Mouse (Mus musculus): ENCODE measurements around the gene Mkrn1. TPM values are rescaled to one million over a fixed set of nuclear protein-coding genes. Genes with fewer than 3 reads are reported as not detected.

Mkrn1 gene
- polyA plus RNA-seq (2016; fragmentation: Nextera tagmentation; extraction: Ambion mirVana) = 46.4 and 51.2 TPM in 2 replicates

GRCm38 (mm10) chr6:39419851-39420721 lies at the start of gene Mkrn1:
Gene Mkrn1, minus strand, starts transcription at chr6:39420462.
- Histone ChIP-seq H3K4me3 (peak within 1 kb of the TSS; percentile 85), H3K4me1 (peaks cover 10% of the 10 kb centered on the region; the same call in 1 of the 2 replicates), H3K27me3 (replicated peaks; ENCODE audit: low read depth, poor library complexity, severe bottlenecking) (peaks cover 31% of the 10 kb centered on the region), H3K36me3 (replicated peaks) (no peaks in the 10 kb centered on the region), H3K9me3 (no peaks in the 10 kb centered on the region), H3K27ac (replicated peaks) (peak within 1 kb of the TSS; percentile 91)
- under 1% methylated on average over 82 of the region's 82 CpGs for WGBS
- DNase-seq (ENCODE audit: low spot score) = peak; percentile 87

DNA sequence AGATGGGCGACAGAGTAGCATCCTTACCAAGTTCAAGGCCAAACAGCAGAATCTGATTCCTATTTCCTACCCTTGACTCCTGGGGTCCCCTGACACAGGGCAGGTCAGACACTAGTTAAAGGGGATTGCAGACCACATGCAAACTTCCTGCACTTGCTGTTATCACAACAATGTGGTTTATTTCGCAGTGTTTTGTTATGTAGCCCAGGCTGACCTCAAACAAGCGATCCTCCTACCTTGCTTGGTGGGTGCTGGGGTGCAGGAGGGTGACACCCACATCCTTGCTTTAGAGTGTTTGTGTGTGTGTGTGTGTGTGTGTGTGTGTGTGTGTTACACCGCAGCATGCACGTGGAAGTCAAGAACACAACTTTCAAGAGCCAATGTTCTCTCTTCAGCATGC lies 49.2 kb upstream of the Mkrn1 start:
- DNase-seq (ENCODE audit: low spot score) = no peak
- 89% methylated on average over 5 of the region's 5 CpGs for WGBS
- peaks cover 96% of the 10 kb centered on the region for H3K36me3 ChIP-seq (replicated peaks)
- no peak overlapping the region for H3K27ac ChIP-seq (replicated peaks)
- H3K9me3 ChIP-seq = no peaks in the 10 kb centered on the region
- no peaks in the 10 kb centered on the region for H3K27me3 ChIP-seq (replicated peaks; ENCODE audit: low read depth, poor library complexity, severe bottlenecking)
- no peak overlapping the region for H3K4me3 ChIP-seq
- peaks cover 23% of the 10 kb centered on the region for H3K4me1 ChIP-seq

GRCm38 (mm10) chr6:39462621-39463538 lies 42.6 kb upstream of the Mkrn1 start:
- peak; percentile 81 for DNase-seq (ENCODE audit: low spot score)
- Histone ChIP-seq H3K27ac (replicated peaks) (no peak overlapping the region), H3K4me1 (no peaks in the 10 kb centered on the region), H3K4me3 (no peak overlapping the region), H3K27me3 (replicated peaks; ENCODE audit: low read depth, poor library complexity, severe bottlenecking) (no peaks in the 10 kb centered on the region), H3K9me3 (peaks cover 8% of the 10 kb centered on the region), H3K36me3 (replicated peaks) (peaks cover 71% of the 10 kb centered on the region)
- WGBS = 52% methylated on average over 16 of the region's 16 CpGs

GRCm38 (mm10) chr6:39460040-39460439 lies 39.8 kb upstream of the Mkrn1 start:
- Histone ChIP-seq H3K27ac (replicated peaks) (no peak overlapping the region), H3K4me3 (no peak overlapping the region), H3K9me3 (peaks cover 8% of the 10 kb centered on the region), H3K4me1 (no peaks in the 10 kb centered on the region), H3K36me3 (replicated peaks) (peaks cover 46% of the 10 kb centered on the region), H3K27me3 (replicated peaks; ENCODE audit: low read depth, poor library complexity, severe bottlenecking) (no peaks in the 10 kb centered on the region)
- no peak for DNase-seq (ENCODE audit: low spot score)
- 94% methylated on average over 11 of the region's 11 CpGs for WGBS

DNA sequence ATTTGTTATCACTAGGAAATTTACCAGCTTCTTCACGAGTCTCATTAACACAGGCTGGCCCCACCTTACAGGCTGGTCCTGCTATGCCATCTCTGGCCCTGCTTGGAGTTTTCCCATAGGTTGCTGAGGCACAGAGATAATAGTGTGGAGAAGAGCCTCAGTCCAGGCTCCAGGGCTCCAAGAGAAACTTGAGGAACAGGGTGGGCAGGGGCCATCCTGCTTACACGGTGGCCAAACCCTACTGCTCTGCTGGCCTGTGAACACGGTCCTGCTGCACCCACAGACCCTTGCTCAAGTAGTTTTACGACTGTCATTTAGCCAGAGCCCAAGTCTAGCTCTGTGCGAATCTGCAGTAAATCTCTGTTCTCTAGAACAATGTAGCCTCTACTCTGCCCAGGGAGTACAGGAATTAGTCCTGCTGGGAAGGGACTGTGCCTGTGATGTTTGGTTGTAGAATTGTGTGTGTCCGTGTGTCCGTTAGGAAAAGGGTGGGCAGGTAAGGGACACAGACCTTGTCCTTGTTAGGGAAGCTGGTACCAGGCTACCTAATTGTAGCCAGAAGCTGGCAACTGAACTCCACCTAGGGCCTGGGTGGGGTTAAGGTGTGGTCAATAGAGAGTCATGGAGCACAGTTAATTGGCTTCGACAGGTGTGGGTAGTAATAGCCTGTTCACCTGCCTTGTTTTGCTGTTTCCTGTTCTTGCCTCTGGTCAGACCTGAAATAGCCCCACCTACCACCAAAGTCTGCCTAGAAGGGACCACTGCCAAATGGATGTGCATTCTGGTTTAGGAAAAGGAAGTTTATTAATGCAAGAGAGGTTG lies 35.3 kb upstream of the Mkrn1 start:
- DNase-seq (ENCODE audit: low spot score) = no peak
- H3K27ac ChIP-seq (replicated peaks) = no peak overlapping the region

DNA sequence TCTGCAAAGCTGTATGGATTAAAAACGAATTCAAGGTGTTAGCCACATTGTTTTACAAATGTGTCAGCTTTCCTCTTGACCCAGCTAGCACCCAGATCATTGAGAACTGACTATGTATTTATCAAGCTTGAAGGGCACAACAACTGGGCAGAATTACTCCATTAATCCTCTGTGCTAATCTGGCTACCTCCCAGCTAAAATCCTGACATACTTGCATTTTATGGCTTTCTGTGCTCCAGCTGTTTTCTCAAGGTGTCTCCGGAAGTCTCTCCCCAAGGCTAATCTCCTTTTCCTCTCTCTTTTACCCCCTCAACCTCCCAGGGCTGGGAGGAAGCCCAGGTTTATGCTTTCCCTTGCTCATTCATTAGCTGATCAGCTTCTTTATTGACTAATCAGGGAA lies 34.4 kb upstream of the Mkrn1 start:
- peaks cover 7% of the 10 kb centered on the region; the same call in 1 of the 2 replicates for H3K4me1 ChIP-seq
- WGBS = 67% methylated on average over 2 of the region's 2 CpGs
- H3K27me3 ChIP-seq (replicated peaks; ENCODE audit: low read depth, poor library complexity, severe bottlenecking) = no peaks in the 10 kb centered on the region
- H3K9me3 ChIP-seq = no peaks in the 10 kb centered on the region
- H3K27ac ChIP-seq (replicated peaks) = no peak overlapping the region
- H3K36me3 ChIP-seq (replicated peaks) = no peaks in the 10 kb centered on the region
- DNase-seq (ENCODE audit: low spot score) = no peak
- no peak overlapping the region for H3K4me3 ChIP-seq

More for the DNA sequence above, 35.3 kb upstream of the Mkrn1 start:
- Histone ChIP-seq H3K27me3 (replicated peaks; ENCODE audit: low read depth, poor library complexity, severe bottlenecking) (no peaks in the 10 kb centered on the region), H3K9me3 (peaks cover 7% of the 10 kb centered on the region), H3K4me1 (no peaks in the 10 kb centered on the region), H3K4me3 (no peak overlapping the region), H3K36me3 (replicated peaks) (peaks cover 7% of the 10 kb centered on the region)
- WGBS = 88% methylated on average over 8 of the region's 8 CpGs

- Histone ChIP-seq H3K36me3 (replicated peaks) (no peaks in the 10 kb centered on the region), H3K27ac (replicated peaks) (no peak overlapping the region), H3K9me3 (no peaks in the 10 kb centered on the region), H3K4me1 (peaks cover 8% of the 10 kb centered on the region; the same call in 1 of the 2 replicates), H3K4me3 (no peak overlapping the region), H3K27me3 (replicated peaks; ENCODE audit: low read depth, poor library complexity, severe bottlenecking) (no peaks in the 10 kb centered on the region)
- WGBS = 94% methylated on average over 4 of the region's 4 CpGs
- DNase-seq (ENCODE audit: low spot score) = no peak
These were observed 33.3 kb upstream of the Mkrn1 start for GRCm38 (mm10) chr6:39453564-39453963.

DNA sequence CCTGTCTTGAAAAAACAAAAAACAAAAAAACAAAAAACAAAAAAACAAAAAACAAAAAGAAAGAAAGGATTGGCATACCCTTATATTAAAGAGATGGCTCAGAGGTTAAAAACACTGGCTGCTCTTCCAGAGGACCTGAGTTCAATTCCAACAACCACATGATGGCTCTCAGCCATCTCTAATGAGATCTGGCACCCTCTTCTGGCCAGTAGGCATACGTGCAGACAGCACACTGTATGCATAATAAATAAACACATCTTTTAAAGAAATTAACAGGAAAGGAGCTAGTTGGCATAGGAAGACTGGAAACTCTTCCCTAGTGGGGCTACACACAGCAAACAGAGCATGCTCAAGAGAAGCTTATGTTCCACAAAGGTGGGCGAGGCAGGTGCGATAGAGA lies 30.8 kb upstream of the Mkrn1 start:
- H3K27me3 ChIP-seq (replicated peaks; ENCODE audit: low read depth, poor library complexity, severe bottlenecking) = no peaks in the 10 kb centered on the region

GRCm38 (mm10) chr6:39450580-39450979 lies 30.3 kb upstream of the Mkrn1 start:
- 90% methylated on average over 4 of the region's 4 CpGs for WGBS
- DNase-seq (ENCODE audit: low spot score) = no peak
- peaks cover 8% of the 10 kb centered on the region; the same call in 1 of the 2 replicates for H3K4me1 ChIP-seq
- H3K9me3 ChIP-seq = no peaks in the 10 kb centered on the region
- no peaks in the 10 kb centered on the region for H3K27me3 ChIP-seq (replicated peaks; ENCODE audit: low read depth, poor library complexity, severe bottlenecking)
- H3K36me3 ChIP-seq (replicated peaks) = no peaks in the 10 kb centered on the region
- no peak overlapping the region for H3K27ac ChIP-seq (replicated peaks)
- no peak overlapping the region for H3K4me3 ChIP-seq

More for the DNA sequence above, 30.8 kb upstream of the Mkrn1 start:
- H3K4me1 ChIP-seq = peaks cover 8% of the 10 kb centered on the region; the same call in 1 of the 2 replicates
- WGBS = 83% methylated on average over 3 of the region's 3 CpGs
- DNase-seq (ENCODE audit: low spot score) = no peak
- no peak overlapping the region for H3K4me3 ChIP-seq
- no peaks in the 10 kb centered on the region for H3K9me3 ChIP-seq
- no peak overlapping the region for H3K27ac ChIP-seq (replicated peaks)
- no peaks in the 10 kb centered on the region for H3K36me3 ChIP-seq (replicated peaks)

DNA sequence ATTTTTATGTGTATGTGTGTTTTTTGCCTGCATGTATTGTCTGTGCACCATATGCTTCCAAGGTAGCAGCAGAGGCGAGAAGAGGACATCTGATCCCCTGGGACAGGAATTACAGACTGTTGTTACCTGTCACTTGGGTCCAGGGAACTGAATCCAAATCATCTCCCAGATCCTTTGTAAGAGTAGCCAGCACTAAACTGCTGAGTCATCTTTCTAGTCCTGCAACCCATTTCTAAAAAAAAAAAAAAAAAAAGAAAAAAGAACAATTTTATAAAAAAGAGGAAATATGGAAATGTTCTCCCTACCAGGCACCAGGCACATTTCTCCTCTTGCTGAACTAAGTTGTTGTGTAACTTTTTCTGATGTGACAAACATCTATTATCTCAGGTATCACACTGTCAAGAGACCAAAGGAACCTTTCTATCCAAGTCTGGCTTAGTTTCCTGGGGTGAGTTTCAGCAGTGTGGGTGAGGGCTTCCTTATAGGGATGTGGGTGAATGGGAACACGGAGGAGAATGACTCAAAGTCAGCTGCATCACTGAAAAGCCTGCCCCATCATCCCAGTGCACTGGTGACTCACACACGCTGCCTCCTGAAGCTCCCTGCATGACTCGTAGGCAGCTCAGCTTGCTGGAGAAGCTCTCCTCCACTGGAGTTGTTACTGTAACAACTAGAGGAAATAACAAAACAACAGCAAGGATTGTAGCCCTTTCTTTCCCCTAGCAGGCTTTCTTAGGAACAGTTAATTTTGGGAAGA lies 27.3 kb upstream of the Mkrn1 start:
- H3K9me3 ChIP-seq = no peaks in the 10 kb centered on the region
- no peak overlapping the region for H3K4me3 ChIP-seq
- H3K36me3 ChIP-seq (replicated peaks) = no peaks in the 10 kb centered on the region
- H3K27me3 ChIP-seq (replicated peaks; ENCODE audit: low read depth, poor library complexity, severe bottlenecking) = no peaks in the 10 kb centered on the region
- WGBS = 57% methylated on average over 4 of the region's 4 CpGs
- no peak for DNase-seq (ENCODE audit: low spot score)
- H3K4me1 ChIP-seq = peaks cover 8% of the 10 kb centered on the region; the same call in 1 of the 2 replicates
- H3K27ac ChIP-seq (replicated peaks) = no peak overlapping the region

GRCm38 (mm10) chr6:39445801-39446572 lies 25.7 kb upstream of the Mkrn1 start:
- peak; percentile 20 for DNase-seq (ENCODE audit: low spot score)
- Histone ChIP-seq H3K4me1 (peaks cover 8% of the 10 kb centered on the region; the same call in 1 of the 2 replicates), H3K4me3 (peak overlapping the region; percentile 40), H3K27me3 (replicated peaks; ENCODE audit: low read depth, poor library complexity, severe bottlenecking) (no peaks in the 10 kb centered on the region), H3K36me3 (replicated peaks) (no peaks in the 10 kb centered on the region), H3K9me3 (no peaks in the 10 kb centered on the region), H3K27ac (replicated peaks) (no peak overlapping the region)
- 6% methylated on average over 19 of the region's 19 CpGs for WGBS

All from embryonic facial prominence, embryonic 10.5 days (tissue).